Mouse (Mus musculus) hindbrain, embryonic 12.5 days (tissue): ENCODE results near the gene Fbxl15. TPM values are rescaled to one million over a fixed set of nuclear protein-coding genes. Genes with fewer than 3 reads are reported as not detected.

Experiments
- ATAC-seq: fragments of 200-750 bp; cut with Nextera tagmentation; 2 replicates; pipeline ENCODE4 v1.8.0; 2017; ENCODE audit warnings: moderate TSS enrichment; ENCODE audit not compliant: low FRiP score
- H3K27ac ChIP-seq: fragments of 300-500 bp; sonication (generic); 2 replicates; pipeline ENCODE4 v1.5.1; 2016; ENCODE audit warnings: mild to moderate bottlenecking
- H3K27me3 ChIP-seq: fragments of 300-500 bp; sonication (generic); 2 replicates; pipeline ENCODE4 v1.6.1; 2016; ENCODE audit warnings: mild to moderate bottlenecking
- H3K36me3 ChIP-seq: fragments of 300-500 bp; sonication (generic); 2 replicates; pipeline ENCODE4 v1.6.1; 2016; ENCODE audit warnings: mild to moderate bottlenecking
- H3K4me1 ChIP-seq: fragments of 300-500 bp; sonication (generic); 2 replicates; pipeline ENCODE4 v1.6.1; 2016
- H3K4me2 ChIP-seq: fragments of 300-500 bp; sonication (generic); replicated peaks from 2 replicates; pipeline ENCODE4 v1.6.1; 2016; ENCODE audit warnings: mild to moderate bottlenecking
- H3K4me3 ChIP-seq: fragments of 300-500 bp; sonication (generic); 2 replicates; pipeline ENCODE4 v1.5.1; 2016; ENCODE audit warnings: mild to moderate bottlenecking
- H3K9ac ChIP-seq: fragments of 300-500 bp; sonication (generic); 2 replicates; pipeline ENCODE4 v1.6.1; 2016; ENCODE audit warnings: mild to moderate bottlenecking, moderate library complexity
- H3K9me3 ChIP-seq: fragments of 300-500 bp; sonication (generic); replicated peaks from 2 replicates; pipeline ENCODE4 v1.6.1; 2016; ENCODE audit warnings: mild to moderate bottlenecking
- WGBS: fragments of 180-500 bp; shearing (Covaris S2); methylation state at CpG from one replicate; pipeline ENCODE4 v1.1.7; 2016; 5-methylcytosine and 5-hydroxymethylcytosine counted together
- microRNA counts: library from miRNA; unstranded; fragments of <30 nt; microRNA quantifications from one replicate; lab custom pipeline; 2017
- microRNA-seq: library from miRNA; unstranded; fragments of <30 nt; microRNA quantifications from one replicate; pipeline ENCODE4, GENCODE M21; 2017
- polyA plus RNA-seq: library from polyadenylated mRNA; unstranded; fragments of >200 nt; fragmentation: Nextera tagmentation; extraction: Ambion mirVana; gene quantifications from 2 replicates; pipeline ENCODE4 v1.2.1, GENCODE M21; 2016

The Fbxl15 gene
- polyA plus RNA-seq, 1 experiment from 2014 or later: 28.3 TPM

DNA sequence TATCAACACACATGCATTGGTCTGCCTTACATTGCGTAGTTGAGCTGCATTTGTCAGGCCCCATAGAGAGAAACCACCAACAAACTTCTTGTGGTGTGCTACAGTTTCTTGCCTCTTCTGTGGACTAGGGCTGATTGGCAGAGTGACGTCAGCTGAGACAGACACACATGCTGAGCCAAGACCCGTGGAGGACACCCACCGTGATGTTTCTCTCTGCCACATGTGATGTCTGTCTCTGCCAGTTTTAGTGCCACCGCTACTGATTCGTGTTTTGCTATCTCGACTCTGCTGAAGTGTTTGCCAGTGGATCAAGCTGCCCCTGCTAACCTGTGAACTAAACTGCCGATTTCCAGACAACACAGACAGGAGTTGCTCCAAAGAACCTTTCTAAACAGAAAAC lies 34.1 kb downstream of the Fbxl15 start:
- H3K9me3 ChIP-seq: no peaks in the 10 kb centered on the region
- H3K36me3 ChIP-seq: no peaks in the 10 kb centered on the region
- WGBS: 86% methylated on average over 8 of the region's 8 CpGs
- no peak overlapping the region for H3K4me2 ChIP-seq
- no peak overlapping the region for H3K4me3 ChIP-seq
- peaks cover 4% of the 10 kb centered on the region for H3K4me1 ChIP-seq
- H3K9ac ChIP-seq: no peak overlapping the region
- ATAC-seq: no peak
- H3K27me3 ChIP-seq: peaks cover 16% of the 10 kb centered on the region
- H3K27ac ChIP-seq: no peak overlapping the region

DNA sequence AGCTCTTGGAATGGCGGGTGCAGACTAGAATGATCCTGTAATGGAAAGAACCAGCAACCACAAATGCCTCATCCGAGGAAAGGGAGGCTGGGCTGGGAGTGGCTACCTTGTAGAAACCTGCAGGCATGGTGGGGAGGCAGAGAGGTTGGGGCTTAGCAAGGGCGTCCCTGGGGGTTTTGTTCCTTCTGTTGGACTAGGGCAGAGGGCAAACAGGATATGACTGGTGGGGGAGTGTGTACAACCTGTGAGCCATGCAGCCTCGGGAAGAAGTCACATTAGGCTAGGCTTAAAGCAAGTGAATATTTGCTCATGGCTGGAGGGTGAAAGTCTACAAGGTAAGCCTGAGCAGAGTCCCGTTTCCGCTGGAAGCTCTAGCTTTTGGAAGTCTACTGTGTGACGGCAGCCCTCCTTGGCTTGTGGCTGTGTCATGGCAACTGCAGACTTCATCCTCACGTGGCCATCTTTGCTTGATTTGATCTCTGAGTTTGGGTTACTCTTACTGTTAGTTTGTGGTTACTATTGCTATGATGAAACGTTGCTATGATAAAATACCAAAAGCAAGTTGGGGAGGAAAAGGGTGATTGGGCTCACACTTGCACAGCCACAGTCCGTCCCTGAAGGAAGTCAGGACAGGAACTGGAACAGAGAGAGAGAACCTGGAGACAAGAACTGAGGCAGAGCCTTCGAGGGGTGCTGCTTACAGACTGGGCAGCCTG lies 35.5 kb downstream of the Fbxl15 start:
- peaks cover 3% of the 10 kb centered on the region for H3K27me3 ChIP-seq
- no peaks in the 10 kb centered on the region for H3K9me3 ChIP-seq
- no peak for ATAC-seq
- H3K4me2 ChIP-seq: no peak overlapping the region
- H3K4me1 ChIP-seq: no peaks in the 10 kb centered on the region
- H3K36me3 ChIP-seq: no peaks in the 10 kb centered on the region
- no peak overlapping the region for H3K27ac ChIP-seq
- WGBS: 86% methylated on average over 11 of the region's 11 CpGs
- no peak overlapping the region for H3K4me3 ChIP-seq
- H3K9ac ChIP-seq: no peak overlapping the region

DNA sequence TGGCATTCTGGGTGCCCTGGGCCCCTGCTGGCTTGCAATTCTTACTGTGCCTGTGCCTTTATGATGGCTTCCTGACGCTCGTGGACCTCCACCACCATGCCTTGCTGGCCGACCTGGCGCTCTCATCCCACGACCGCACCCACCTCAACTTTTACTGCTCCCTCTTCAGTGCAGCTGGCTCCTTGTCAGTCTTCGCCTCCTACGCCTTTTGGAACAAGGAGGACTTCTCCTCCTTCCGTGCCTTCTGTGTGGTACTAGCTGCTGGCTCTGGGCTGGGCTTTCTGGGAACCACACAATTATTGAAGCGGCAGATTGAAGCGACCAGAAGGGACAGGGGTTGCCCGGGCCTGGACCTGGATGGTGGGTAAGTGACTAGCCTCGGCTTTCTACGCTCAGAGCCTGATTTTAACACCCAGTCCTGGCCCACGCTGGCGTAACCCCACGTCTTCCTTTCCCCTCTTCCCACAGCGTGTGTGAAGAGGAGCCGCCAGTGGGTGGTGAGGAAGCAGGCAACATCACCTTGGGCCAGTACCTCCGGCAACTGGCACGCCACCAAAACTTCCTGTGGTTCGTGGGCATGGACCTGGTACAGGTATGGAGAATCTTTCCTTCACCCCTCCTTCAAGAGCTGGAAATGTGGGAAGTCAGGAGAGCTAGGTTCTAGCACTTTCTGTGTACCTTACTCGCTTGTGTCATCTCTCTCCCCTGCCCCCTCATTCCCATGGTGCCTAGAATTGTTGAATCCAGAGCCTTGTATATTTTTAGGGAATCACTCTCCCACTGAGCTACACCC lies 40.0 kb downstream of the Fbxl15 start:
- no peak for ATAC-seq
- 89% methylated on average over 22 of the region's 23 CpGs for WGBS
- H3K4me3 ChIP-seq: no peak overlapping the region
- no peaks in the 10 kb centered on the region for H3K9me3 ChIP-seq
- H3K27me3 ChIP-seq: no peaks in the 10 kb centered on the region
- no peaks in the 10 kb centered on the region for H3K4me1 ChIP-seq
- no peak overlapping the region for H3K27ac ChIP-seq
- no peak overlapping the region for H3K4me2 ChIP-seq
- no peaks in the 10 kb centered on the region for H3K36me3 ChIP-seq
- no peak overlapping the region for H3K9ac ChIP-seq

DNA sequence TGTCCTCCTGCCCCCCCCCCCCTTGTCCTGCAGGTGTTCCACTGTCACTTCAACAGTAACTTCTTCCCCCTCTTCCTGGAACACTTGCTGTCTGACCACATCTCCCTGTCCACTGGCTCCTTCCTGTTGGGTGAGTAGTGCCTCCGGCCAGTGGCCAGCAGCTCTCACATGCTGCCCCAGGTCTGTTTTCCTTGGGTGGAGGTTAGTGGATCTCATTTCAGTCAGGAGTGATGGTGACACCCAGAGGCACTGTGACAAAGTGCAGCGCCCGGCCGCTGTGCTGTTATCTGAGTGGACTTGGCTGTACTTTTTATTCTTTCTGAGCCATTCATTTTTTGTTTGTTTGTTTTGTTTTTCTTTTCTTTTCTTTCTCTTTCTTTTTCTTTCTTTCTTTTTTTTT lies 41.2 kb downstream of the Fbxl15 start:
- Histone ChIP-seq H3K27me3 (no peaks in the 10 kb centered on the region), H3K27ac (no peak overlapping the region), H3K9ac (no peak overlapping the region), H3K36me3 (no peaks in the 10 kb centered on the region), H3K4me3 (no peak overlapping the region), H3K4me1 (no peaks in the 10 kb centered on the region), H3K9me3 (no peaks in the 10 kb centered on the region), H3K4me2 (no peak overlapping the region)
- 25% methylated on average over 4 of the region's 4 CpGs for WGBS
- ATAC-seq: no peak

DNA sequence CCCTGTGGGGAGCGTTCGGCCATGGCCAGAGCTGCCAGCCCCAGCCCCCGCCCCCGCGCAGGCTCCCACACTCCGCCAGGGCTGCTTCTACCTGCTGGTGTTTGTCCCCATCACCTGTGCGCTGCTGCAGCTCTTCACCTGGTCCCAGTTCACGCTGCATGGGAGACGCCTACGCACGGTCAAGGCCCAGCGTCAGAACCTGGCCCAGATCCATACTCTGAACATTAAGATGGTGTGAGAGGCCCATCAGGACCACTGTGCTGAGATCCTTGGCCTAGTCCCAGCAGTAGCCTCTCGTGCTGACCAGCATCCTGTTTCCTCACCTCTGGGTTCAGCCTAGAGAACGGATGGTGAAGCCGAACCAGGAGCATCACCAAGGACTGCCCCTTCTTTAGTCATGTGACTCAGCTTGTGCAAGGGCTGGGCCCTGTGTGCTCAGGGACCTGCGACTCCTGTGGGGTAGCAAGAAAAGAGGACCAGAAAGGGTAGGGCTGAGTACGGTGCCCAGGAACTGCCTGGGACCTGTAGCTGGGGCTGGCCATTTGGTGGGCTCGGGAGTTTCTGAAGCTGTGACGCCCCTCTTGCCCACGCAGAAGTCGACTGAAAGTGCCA lies 46.6 kb downstream of the Fbxl15 start:
- Histone ChIP-seq H3K9me3 (no peaks in the 10 kb centered on the region), H3K27me3 (no peaks in the 10 kb centered on the region), H3K4me3 (no peak overlapping the region), H3K4me2 (no peak overlapping the region), H3K27ac (no peak overlapping the region; the same call in 1 of the 2 replicates), H3K36me3 (peaks cover 36% of the 10 kb centered on the region), H3K9ac (no peak overlapping the region), H3K4me1 (no peaks in the 10 kb centered on the region)
- 0 out of 2 replicates have a peak, but pooled peaks have one; percentile 30 for ATAC-seq
- WGBS: 46% methylated on average over 21 of the region's 21 CpGs

DNA sequence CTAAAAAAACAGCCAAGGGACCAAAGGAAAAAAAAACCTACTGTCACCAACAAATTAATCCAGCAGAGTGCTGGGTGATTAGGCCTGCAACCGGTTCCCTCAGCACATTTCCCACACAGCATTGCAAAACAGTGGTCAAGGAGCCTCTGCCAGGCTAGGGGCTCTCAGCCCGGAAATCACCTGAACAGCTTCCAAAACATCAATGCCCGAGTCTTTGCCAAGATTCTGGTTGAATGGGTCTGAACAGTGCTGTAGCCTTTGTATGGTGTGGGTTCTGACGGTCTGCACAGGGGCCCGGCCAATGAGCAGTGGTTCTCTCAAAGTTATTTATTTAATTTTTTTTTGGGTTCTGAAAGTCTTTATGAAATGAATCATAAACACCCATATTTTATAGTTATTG lies 47.5 kb downstream of the Fbxl15 start:
- Histone ChIP-seq H3K36me3 (peaks cover 46% of the 10 kb centered on the region), H3K27ac (no peak overlapping the region), H3K27me3 (no peaks in the 10 kb centered on the region), H3K9me3 (no peaks in the 10 kb centered on the region), H3K4me2 (no peak overlapping the region), H3K4me3 (no peak overlapping the region), H3K4me1 (no peaks in the 10 kb centered on the region), H3K9ac (no peak overlapping the region)
- no peak; the same call in 1 of the 2 replicates for ATAC-seq
- 68% methylated on average over 5 of the region's 5 CpGs for WGBS

DNA sequence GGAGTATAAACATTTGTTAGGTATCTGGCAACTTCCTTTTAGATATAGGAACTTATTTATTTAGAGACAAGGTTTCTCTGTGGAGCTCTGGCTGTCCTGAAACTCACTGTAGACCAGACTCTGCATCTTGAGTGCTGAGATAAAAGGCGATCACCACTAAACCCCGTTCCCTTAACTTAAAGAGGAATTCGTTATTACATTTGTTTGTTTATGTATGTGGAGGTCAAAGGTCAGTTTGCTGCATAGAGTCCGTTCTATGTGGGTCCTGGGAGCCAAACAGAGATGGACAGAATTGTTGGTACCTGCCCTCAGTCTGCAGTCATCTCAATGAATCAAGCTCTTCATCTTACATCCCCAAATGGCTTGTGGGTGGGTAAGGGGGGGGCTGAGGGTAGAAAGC lies 47.9 kb downstream of the Fbxl15 start:
- Histone ChIP-seq H3K4me3 (no peak overlapping the region), H3K4me1 (no peaks in the 10 kb centered on the region), H3K4me2 (no peak overlapping the region), H3K27ac (peak overlapping the region; percentile 23; the same call in 1 of the 2 replicates), H3K27me3 (no peaks in the 10 kb centered on the region), H3K36me3 (peaks cover 50% of the 10 kb centered on the region), H3K9me3 (no peaks in the 10 kb centered on the region), H3K9ac (no peak overlapping the region)
- ATAC-seq: no peak
- WGBS: 58% methylated on average over 4 of the region's 4 CpGs

MicroRNAs within 50 kb of the gene (microRNA counts, 519-probe panel; counts per million panel counts)
- microRNA mmu-miR-146b (lab: Ali Mortazavi, UCI): 470 counts per million, percentile 58 among the panel's probes with 10 or more counts

Small RNAs within 50 kb of the gene (microRNA-seq; reads per million reads assigned to microRNA genes)
- gene Mir146b: 0.81 reads per million

Other genes with a start within 250 kb of the Fbxl15 start
- gene Elovl3, start 196.3 kb upstream of the Fbxl15 start, polyA plus RNA-seq: 0.23 TPM in 1 of 2 replicates, not detected in the other
- 0.90 and 3.5 TPM in 2 replicates for gene Pitx3, start 179.9 kb upstream of the Fbxl15 start, polyA plus RNA-seq
- gene Gbf1, start 175.7 kb upstream of the Fbxl15 start, polyA plus RNA-seq: 76.1 and 80.5 TPM in 2 replicates
- 4.7 and 5.0 TPM in 2 replicates for gene Nfkb2, start 23.9 kb upstream of the Fbxl15 start, polyA plus RNA-seq
- 33.2 and 34.7 TPM in 2 replicates for gene Psd, start 1.0 kb upstream of the Fbxl15 start, polyA plus RNA-seq
- gene Cuedc2, start 10.5 kb downstream of the Fbxl15 start, polyA plus RNA-seq: 239 and 261 TPM in 2 replicates
- gene Mfsd13a, start 12.9 kb downstream of the Fbxl15 start, polyA plus RNA-seq: 7.1 and 7.6 TPM in 2 replicates
- 1.4 and 1.5 TPM in 2 replicates for gene 2310034G01Rik, start 22.1 kb downstream of the Fbxl15 start, polyA plus RNA-seq
- 240 and 246 TPM in 2 replicates for gene Actr1a, start 67.6 kb downstream of the Fbxl15 start, polyA plus RNA-seq
- 37.7 and 39.3 TPM in 2 replicates for gene Sufu, start 68.7 kb downstream of the Fbxl15 start, polyA plus RNA-seq
- 41.8 and 44.7 TPM in 2 replicates for gene Trim8, start 173.5 kb downstream of the Fbxl15 start, polyA plus RNA-seq
- 190 and 196 TPM in 2 replicates for gene Arl3, start 245.0 kb downstream of the Fbxl15 start, polyA plus RNA-seq
- 14.6 and 15.0 TPM in 2 replicates for gene Sfxn2, start 245.2 kb downstream of the Fbxl15 start, polyA plus RNA-seq